Mouse (Mus musculus): ENCODE measurements around the gene Pkd1l3.

The Pkd1l3 gene

DNA sequence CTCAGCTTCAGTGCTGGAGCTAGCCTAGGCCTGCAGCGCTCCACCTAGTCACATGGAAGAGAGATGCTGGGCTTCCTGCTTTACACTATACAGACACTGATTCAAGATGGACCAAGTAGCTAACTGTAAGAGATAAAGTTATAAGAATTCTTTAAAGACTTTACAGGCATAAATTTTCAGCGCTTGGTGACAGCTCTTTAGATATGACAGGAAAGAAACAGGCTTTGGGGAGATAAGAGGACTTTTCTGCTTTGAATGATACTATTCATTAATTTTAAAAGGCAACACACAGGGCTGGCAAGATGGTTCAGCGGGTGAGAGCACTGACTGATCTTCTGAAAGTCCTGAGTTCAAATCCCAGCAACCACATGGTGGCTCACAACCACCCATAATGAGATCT, 84.2 kb downstream of the Pkd1l3 start:
- no peak for DNase-seq (ENCODE audit: low spot score in 2 of 2)

DNA sequence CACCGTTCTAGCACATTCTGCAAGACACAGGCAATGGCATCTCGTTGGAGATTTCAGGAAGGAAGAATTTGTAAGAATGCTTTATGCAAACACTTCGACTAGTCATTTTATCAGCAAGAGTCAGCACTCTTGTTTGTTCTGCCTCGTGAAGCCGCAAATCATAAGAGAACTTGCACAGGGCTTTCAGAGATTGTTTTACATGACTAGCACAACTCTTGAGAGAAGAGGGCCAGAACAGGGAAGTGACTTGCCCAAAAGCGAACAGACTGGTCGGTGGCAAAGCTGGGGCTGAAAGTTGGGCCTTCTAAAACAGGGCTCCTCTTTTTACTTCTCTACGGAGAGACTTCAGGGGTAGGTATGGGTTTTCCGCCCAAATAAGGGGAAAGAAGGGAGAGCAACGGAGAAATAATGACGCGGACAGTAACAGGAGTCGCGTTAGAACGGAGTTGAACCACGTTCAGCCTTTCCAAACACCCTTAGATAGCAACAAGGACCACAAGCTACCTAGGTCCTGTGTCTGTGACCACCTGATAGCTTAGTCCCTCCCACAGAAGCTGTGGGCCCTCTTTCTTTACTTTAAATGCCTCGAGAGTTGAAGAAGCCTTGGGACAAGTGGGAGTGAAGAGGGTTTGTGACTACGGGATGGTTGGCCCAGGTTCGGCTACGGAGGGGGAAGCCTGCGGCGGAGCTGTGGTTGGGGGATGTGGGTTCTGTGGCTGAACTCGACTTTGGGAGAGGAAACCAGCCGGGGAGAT, 90.4 kb downstream of the Pkd1l3 start:
- DNase-seq (ENCODE audit: low spot score in 2 of 2) = peak; percentile 30 to 32

DNA sequence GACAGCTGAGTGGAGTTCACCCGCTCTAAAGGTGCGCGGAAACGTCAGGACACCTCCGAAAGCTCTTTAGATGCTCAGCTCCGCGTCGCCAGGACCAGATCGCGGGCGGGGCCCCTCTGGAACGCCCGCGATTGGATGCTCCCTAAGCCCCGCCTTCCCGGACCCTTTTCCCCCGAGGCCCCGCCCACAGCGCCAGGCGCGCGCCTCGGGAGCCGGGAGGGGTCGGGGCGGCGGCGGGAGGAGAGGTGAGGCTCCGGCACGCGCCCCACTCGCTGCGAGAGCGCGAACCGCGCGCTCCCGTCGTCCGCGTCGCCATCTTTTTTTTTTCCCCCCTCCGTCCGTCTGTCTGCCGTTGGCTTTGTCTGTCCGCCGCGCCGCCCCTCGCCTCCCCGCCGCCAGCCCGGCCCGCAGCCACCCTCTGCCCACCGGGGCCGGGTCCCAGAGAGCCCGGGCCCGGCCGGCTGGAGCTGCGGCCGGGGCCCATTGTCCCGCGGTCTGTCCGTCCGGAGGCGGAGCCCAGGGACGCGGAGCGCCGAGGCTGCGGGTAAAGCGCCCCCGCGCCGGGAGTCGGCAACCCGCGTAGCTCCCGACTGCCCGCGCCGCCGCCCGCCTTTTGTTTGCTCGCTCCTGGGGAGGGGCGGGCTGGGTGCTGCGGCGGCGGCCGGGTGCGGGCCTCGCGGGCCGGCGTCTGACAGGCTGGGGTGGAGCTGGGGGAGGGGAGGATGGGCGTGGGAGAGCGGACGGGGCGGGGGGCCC, 91.2 kb downstream of the Pkd1l3 start, which contains the start of gene Zfp821:
Gene Zfp821, plus strand, starts transcription at position 227 of the 756 bp plus-strand sequence.
- peak; percentile 93 to 96 for DNase-seq (ENCODE audit: low spot score in 2 of 2)

DNA sequence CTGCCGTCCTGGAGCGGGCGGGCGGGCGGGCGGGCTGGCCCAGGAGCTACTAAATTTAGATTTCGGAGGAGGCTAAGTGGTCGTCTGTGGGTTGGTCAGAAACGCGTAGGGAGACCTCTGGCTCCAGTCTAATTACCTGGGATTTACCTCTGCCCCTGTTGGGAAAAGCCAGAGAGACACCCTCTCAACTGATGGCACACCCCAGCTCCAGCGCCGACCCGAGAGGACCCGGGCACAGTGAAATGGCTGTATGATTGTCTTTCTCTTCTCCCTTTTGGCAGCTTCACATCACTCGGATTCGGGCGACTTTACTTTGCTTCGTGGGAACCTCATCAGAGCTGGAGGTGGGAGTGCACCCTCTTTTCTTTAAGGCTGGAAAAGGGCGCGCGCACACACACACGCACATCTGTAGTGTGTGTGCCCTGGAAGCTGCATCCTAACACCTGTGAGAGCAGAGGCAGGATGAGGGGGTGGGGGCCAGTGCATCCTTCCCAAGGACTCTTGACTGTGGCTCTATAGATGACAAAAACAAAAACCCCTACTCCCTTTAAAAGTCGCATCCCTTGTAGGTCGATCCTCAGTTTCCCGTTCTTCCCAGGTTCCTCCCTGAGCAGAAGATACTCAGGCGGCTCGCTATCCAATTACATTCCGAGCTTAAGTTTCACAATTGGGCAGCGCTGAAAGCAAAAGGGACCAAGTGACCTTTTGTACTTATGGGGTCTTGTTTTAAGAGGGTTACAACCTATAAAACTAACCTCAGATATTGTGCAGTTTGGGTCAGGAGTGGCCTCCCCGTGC, 92.0 kb downstream of the Pkd1l3 start:
- peak; percentile 55 to 56 for DNase-seq (ENCODE audit: low spot score in 2 of 2)

DNA sequence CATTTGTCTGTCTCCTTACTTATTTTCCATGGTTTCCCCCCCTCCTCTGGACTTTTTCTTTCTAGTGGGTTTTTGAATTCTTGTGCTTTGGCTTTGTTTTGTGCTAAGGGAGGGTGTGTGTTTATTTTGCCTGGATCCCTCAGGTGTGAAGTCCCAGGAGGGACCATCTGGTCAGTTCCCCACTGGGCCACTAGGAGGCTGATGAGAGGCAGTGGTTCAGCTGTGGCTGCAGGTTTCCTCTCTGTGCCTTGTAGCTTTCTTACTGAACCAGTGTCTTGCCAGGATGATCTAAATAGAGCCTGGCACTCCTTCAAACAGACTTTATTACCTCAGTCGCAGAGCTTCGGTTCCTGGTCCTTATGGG, 92.5 kb downstream of the Pkd1l3 start:
- peak; percentile 84 to 94 for DNase-seq (ENCODE audit: low spot score in 2 of 2)

DNA sequence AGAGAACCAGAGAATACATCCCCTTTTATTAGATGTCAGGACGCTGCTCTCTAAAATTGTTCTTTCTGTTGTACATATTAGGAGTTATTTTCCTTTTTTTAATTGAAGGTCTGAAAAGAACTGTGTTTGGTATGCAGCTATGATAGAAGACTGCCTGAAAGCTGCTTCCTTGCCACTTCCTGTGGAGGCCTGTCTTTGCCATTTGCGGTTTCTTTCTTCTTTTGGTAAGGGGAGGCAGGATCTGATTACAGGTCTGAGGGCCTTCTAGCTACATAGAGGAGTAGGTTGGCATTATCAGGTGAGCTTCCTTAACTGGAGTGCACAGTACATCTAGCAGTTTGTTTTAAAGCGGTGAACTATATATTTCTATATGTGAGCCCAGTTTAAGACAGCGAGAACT, 93.6 kb downstream of the Pkd1l3 start:
- DNase-seq (ENCODE audit: low spot score in 2 of 2) = no peak

DNA sequence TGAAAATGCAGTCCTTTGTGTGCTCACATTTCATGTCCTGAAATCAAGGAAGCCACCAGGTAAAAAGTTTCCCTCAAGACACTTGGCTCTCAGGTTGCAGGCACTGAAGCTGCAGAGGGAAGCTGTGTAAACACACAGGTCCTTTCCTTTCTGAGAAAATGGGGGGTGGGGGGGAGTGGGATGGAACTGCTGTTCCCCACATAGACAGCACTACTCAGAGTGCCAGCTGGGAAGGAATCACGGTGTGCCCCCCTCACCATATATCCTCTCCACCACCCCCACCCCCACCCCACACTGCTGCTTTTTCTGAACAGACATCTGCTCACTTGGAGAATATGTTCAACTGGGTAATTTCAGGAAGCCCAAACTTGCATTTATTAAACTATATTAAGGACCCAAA, 98.2 kb downstream of the Pkd1l3 start:
- DNase-seq (ENCODE audit: low spot score in 2 of 2) = no peak

DNA sequence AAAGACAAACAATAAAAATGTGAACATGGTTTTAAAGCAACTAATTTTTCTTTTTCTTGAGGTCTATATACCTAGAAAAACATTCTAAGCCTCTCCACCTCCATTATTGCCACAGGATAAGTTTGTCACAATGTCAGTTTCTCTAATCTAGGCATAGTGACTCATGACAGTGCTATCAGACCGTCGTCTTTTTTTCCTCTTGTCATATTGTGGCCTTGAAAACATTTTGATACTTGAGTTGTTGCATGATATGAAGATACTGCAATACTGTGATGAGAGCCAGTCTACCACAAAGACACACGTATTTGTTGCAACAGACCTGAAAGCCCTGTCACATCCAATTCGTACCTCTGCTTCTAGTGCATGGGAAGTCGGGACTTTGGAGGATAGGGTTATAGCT, 100.6 kb downstream of the Pkd1l3 start:
- DNase-seq (ENCODE audit: low spot score in 2 of 2) = no peak
